Mouse (Mus musculus): Measurements from ENCODE around the gene Tysnd1. TPM values are rescaled to one million over a fixed set of nuclear protein-coding genes. Genes with fewer than 3 reads are reported as not detected.

Gene Tysnd1
- 10 to 100 TPM; 25.9 to 26.6 TPM for total RNA-seq (2021)

DNA sequence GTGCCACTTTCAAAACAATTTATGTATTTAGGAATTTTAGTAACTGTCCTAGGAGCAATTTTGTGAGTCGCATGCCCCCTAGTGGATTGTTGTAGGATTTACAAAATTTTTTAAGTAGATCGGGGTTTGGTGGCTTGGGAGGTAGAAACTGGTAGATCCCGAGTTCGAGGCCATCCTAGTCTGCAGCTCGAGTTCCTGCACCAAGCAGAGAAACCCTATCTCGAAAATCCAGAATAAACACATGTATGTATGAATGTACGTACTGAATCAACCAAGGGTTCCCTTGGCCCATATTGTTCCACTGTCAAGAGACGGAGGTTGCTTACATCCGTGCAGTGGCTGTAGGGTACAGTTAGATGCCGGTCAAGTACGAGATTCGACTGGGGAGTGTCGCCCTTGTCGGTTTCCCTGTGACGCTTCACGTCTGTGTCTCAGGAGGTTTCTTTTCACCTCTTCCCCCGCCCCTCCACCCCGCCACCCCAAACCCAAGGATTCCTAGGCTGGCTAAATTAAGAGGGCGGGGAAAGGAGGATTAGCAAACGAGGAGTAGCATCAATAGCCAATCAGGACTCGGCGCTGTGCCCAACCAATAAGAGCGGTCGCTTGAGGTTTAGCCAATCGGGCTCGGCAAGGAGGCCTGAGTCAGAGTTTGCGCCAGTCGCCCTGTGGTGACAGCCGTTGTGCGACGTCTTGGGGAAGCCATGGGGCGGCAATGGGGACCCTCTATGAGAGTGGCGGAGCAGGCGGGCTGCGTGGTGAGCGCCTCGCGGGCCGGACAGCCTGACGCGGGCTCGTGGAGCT is at the start of gene Tysnd1:
Gene Tysnd1, plus strand, starts transcription at position 645 of the 801 bp plus-strand sequence.
- DNase-seq = peak; percentile 98 to 99
- intact Hi-C loops (cut with DNase I) = no loop called here

DNA sequence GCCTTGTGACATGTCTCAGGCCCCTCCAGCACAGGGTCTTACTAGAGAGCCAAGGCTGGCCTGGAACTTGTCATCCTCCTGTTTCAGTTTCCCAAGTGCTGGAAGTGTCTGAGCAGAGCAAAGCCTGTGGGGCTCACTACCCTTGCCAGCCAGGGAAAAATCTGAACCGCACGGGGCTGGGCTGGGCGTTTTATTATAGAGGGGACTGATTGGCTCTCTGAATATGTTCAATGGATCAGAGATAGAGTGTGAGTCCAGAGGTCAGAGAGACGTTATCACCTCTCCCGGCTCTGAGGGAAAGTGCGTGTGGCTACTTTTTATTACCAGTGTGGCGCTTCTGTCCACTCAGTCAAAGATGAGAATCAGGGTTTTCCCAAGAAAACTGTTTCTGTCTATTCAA is 48.8 kb upstream of the Tysnd1 start:
- intact Hi-C loops (cut with DNase I) = loop anchor here (5.0 kb wide), 1 partner anchor 169 kb away; the partner anchor contains the start of gene Lrrc20
- DNase-seq = no peak

DNA sequence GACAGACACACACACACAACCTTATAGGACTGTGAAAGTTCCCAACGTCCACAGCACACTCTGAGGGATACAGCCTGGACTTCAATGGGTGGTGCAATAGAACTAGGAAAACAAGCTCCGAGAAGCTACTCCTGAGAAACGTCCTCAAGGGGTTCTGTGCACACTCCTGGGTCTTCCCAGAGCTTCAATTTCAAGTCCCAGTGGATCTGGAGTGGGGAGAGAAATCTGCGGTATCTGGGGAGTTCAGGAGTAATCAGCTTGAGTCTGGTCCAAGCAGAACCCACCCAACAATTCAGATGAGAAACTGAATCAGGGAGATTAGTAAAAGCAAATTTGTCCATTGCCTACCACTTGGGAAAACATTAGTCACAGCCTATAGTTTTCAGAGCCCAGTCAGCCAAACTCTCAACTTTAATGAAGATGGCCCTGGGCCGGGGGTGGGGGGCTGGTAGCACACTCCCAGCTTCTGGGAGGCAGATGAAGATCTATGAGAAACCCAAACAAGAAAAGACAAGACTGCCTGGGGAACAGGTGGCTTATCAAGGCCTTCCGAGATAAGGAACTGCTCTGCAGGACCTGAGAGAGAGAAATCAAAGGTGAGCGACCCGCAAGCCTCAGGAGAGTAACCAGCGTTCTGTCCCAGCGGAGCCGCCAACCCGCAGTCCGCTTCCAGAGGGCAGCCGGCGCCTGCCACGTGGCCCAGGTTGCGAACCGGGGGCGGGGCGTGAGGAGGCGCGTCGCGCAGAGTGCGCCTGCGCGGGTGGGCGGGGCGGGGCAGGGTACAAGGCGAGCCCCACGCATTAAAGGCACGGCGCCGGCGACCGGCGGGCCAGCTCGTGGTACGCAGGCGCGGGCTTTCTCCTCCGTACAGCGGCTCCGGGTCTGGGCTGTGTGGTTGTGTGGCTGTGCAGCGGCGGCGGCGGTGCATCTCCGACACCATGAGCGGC is 47.3 kb upstream of the Tysnd1 start, which contains the start of gene Ppa1:
Gene Ppa1, plus strand, starts transcription at position 763 of the 947 bp plus-strand sequence.
- intact Hi-C loops (cut with DNase I) = loop anchor here (5.0 kb wide), 1 partner anchor 171 kb away; the partner anchor contains the start of gene Lrrc20
- DNase-seq = peak; percentile 86 to 90

DNA sequence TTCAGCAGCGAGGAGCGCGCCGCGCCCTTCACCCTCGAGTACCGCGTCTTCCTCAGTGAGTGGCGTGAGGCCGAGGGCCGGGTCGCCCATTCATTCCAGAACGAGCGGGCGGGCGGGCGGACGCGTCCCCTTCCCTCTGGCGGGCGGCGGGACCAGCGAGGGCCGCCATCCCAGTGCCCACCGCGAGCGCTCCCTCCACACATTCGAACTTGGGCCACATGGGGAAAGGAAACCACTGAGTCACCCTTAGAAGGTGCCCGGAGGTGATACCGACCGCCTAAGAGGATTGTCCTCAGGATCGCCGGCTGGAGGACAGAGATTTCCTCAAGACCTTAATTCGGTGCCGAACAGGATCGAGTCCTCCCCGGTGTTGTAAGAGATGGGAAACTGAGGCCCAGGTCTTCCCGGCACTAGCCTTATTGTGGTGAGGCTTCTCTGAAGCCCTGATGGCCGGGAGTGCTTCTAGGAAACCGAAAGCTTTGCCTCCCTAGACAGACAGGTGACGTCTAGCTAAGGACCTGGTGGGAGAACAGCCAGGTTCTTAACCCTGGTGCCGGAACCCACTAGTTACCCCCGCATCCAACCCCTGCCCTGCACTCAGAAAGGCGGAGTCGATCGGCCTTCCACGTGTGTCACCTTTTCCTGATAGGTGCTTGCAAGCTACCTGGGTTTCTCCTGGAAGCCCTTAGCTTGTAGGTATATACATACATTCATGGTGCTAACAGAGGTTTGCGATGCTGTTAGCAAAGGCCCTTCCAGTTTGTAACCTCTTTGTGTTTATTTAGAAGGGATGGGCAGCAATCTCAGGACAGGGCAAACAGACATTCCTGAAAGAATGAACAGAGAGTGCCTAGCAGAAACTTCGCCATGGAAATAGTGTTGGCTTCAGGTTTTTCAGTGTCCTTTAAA is 46.3 kb upstream of the Tysnd1 start:
- intact Hi-C loops (cut with DNase I) = loop anchor here (5.0 kb wide), 1 partner anchor 172 kb away; the partner anchor contains the start of gene Lrrc20
- DNase-seq = no peak

DNA sequence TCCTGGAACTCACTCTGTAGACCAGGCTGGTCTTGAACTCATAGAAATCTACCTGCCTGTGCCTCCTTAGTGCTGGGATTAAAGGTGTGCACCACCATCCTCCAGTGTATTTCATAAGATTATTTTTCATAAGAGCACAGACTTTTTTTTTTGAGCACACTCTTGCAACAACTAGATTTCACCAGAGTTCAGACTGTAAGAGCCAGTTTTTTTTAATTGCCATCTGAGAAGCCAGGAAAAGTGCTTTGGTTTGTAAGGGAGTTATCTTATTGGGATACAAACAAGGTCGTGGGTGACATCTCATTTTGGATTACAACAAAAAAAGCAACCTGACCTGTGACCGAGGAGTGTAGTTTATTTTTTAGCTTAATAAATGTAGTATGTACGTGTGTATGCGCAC is 41.2 kb upstream of the Tysnd1 start:
- intact Hi-C loops (cut with DNase I) = no loop called here
- no peak for DNase-seq

DNA sequence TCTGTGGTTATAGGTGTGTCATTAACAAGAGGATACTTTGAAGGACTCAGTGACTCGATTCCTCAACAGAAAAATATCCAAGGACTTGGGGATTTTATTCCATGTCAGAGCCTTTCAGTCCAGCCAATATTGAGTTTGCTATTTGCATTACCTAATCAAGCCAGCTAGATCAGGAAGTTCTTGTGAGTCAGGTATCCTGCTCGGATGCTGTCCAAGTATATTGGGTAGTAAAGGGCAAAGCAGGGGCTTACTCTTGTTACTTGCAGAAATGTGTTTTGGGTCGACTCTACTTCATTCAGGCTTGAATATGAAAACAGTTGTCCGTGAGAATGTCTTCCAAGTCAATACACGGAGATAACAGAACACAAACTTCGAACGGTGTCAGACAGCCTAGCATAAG is 40.6 kb upstream of the Tysnd1 start:
- no peak for DNase-seq
- intact Hi-C loops (cut with DNase I) = loop anchor here (5.0 kb wide), 2 partner anchors 312 to 447 kb away; no protein-coding TSS in a partner anchor

DNA sequence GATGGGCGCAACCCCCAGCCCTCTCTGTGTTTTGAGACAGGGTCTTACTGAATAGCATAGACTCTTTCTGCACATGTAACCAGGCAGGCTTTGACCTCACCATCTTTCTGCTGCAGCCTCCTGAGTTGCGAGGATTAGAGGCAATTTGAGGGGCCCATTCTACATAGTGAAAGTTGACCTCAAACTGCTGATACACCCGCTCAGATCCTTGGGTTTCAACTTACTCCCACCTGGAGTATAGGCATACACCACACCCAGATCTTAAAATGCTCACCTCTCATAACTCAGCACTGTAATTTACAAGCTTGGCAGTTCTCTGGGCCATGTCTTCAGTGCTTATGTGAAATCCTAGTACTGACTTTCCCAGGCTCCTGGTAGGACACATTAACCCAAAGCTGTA is 40.1 kb upstream of the Tysnd1 start:
- DNase-seq = no peak
- intact Hi-C loops (cut with DNase I) = loop anchor here (5.0 kb wide), 2 partner anchors 313 to 448 kb away; no protein-coding TSS in a partner anchor

DNA sequence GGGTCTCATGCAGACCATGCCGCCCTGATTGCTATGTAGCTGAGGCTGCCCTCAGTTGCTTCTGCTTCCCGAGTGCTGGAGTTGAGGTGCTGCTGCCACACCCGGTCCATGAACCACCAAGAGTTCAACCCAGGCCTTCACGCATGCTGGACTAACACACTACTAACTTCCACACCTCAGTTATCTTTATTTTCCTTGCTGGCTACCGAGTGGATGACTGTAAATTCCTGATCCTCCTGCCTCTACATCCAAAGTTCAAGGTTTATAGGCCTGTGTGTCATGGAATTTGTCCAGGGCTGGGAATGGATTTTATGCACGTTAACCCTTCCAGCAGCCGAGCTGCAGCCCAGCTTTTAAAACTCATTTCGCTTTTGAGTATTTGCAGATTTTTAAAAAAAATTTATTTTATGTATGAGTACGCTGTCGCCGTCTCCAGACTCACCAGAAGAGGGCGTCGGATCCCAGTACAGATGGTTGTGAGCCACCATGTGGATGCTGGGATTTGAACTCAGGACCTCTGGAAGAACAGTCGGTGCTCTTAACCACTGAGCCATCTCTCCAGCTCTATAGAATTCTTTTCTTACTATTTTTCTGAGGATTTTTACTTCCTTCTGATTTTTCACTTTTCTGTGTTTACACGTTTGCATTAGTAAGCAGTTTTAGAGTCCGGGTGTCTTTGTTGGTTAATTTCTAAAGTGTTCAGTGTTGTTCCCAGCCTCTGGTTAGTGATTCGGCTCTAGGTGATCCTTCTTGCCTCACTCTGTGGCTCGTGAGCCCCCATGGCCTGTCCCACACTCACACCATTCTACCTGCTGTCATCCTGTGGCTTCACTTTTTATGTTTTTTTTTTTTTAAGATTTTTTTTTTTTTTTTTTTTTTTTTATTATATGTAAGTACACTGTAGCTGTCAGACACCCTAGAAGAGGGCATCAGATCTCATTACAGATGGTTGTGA is 38.1 kb upstream of the Tysnd1 start:
- intact Hi-C loops (cut with DNase I) = loop anchor here (2.0 to 5.0 kb wide), 3 partner anchors 164 to 450 kb away; no protein-coding TSS in a partner anchor
- DNase-seq = no peak

DNA sequence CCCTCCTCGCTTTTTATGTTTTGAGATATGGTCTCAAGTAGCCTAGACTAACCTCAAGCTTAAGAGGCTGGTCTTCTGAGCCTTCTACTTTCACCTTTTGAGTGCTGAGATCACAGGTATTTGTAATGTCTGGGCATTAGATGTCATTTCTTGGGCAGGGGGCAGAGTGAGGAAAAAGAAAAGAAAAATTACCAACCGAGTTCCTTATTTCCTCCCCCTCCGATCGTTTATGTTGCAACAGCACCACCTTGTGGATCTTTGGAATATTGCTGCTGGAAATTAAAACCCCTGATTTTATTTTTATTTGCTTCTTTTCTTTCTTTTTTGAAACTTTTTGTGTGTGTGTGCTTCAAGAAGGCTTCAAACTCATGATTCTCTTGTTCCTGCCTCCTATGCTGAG is 37.3 kb upstream of the Tysnd1 start:
- peak; percentile 27 to 69 for DNase-seq
- intact Hi-C loops (cut with DNase I) = loop anchor here (1.0 to 5.0 kb wide), 6 partner anchors 52 to 451 kb away; no protein-coding TSS in a partner anchor

DNA sequence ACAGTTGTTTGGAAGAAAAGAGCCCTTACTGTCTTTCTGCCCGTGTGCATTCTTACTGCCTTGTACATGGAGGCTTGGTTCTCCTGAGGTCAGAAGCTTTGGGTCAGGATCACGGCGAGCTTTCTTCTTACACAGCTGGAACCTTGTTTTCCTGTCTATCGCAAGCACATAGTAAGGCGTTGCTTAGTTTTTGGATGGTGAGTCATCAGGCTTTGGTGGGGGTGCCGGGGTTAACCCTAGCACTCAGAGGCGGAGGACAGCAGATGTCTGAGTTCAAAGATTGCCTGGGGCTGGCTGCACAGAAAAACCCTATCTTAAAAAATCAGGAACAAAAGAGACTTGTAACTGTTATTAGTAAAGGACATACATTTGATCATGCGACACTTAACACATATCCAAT is 33.4 kb upstream of the Tysnd1 start:
- intact Hi-C loops (cut with DNase I) = no loop called here
- peak in 1 of 2 experiments; percentile 36 for DNase-seq

DNA sequence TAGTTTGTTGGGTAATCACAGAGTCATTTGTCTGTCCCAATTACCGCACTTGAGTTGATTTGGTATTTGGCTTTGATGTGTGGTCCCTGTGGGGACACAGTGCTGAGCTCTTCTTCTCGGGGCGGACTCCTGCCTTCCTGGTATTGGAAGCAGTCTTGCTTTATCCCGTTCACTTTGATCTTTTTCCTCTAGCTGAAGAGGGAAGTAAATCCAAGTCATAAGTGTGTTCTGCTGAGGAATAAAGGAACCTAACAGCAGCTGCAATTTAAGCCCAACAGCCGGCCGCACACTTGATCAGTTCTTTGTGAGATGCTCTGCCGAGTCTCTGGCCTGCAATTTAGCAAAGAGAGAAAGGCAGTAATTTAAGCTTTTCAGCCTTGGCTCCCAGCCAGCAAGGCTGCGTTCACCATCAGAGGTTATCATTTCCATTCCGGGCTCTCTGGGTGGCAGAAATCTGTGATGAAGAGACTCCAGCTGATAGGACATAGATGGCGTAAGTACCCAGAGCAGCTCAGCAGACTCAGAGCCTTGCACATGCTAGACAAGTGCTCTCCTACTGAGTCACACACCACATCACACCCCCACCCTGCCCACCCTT is 32.8 kb upstream of the Tysnd1 start:
- intact Hi-C loops (cut with DNase I) = no loop called here
- no peak for DNase-seq

DNA sequence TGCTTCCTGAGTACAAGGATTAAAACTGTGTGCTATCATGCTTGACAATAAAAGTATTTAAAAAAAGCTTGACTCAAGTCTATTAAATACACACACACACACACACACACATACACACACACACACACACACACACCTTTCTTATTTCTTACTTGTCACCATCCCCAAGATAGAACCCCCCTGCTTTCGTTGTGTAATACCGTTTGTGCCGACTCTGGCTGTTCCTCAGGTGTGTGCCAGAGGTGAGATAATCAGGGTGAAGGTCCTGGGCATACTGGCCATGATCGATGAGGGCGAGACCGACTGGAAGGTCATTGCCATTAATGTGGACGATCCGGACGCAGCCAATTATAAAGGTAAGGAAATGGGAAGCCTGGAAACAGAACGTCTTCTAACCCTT is 30.2 kb upstream of the Tysnd1 start:
- intact Hi-C loops (cut with DNase I) = no loop called here
- no peak for DNase-seq

DNA sequence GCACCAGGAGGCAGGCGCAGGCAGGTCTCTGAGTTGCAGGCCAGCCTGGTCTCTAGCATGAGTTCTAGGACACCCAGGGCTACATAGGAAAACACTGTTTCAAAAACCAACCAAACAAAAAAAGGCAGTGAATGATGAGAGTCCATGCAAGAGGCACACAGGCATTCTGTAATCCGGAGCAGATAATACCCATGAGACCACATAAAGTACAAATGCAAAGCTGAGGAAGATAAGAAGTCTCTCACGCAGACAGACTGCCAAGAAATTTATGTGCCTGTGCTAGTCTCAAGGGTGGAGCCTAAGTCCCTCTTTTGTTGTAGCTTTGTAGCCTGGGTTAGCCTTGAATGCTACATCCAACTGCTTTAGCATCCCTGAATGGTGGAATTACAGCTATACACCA is 29.7 kb upstream of the Tysnd1 start:
- intact Hi-C loops (cut with DNase I) = no loop called here
- no peak for DNase-seq

DNA sequence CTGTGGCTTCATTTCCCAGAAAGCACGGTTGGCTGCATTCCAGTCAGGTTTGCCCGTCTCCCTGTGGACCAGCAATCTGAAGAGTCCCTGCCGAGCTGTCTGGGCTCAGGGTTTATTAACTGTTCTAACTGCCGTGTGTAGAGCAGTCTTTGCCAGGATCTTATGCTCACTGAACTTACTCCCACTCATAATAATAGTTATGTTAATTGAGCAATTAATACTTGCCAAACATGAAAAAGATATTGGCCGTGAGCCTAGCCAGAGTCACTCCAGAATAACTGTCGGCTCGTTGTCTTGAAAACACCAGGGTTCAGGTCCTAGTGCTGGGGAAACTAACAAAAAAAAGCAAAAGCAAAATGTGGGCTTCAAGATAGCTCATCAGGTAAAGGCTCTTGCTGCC is 26.0 kb upstream of the Tysnd1 start:
- DNase-seq = no peak

DNA sequence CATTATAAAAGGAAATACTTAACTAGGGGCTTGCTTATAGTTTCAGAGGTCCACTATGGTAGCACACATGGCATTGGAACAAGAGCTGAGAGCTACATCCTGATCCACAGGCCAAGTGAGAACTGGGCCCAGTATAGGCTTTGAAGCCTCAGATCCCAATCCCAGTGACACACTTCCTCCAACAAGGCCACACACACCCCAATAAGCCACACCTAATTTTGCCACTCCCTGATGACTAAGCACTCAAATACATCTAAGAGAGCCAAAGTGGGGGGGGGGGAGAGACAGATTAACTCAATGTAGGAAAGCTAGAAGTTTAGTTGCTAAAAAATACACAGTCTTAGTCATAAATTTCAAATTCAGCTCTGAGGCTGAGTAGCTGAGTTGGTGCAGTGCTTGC is 25.4 kb upstream of the Tysnd1 start:
- intact Hi-C loops (cut with DNase I) = no loop called here
- DNase-seq = no peak

More for the DNA sequence above, 26.0 kb upstream of the Tysnd1 start:
- intact Hi-C loops (cut with DNase I) = no loop called here

DNA sequence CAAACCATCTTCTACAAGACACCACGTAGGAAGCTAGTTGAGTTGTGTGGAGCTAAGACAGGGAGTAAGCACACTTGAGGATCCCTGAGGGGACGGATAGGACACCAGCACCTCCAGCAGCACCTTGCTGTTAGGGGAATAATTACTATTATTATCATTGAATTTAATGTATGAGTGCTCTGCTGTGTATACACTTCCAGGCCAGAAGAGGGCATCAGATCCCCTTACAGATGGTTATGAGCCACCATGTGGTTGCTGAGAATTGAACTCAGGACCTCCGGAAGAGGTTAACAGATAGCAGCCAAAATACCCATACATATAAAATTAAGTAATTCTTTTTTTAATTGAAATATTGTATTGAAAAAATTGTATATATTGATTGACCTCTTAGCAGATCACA is 24.6 kb upstream of the Tysnd1 start:
- intact Hi-C loops (cut with DNase I) = no loop called here
- no peak for DNase-seq

DNA sequence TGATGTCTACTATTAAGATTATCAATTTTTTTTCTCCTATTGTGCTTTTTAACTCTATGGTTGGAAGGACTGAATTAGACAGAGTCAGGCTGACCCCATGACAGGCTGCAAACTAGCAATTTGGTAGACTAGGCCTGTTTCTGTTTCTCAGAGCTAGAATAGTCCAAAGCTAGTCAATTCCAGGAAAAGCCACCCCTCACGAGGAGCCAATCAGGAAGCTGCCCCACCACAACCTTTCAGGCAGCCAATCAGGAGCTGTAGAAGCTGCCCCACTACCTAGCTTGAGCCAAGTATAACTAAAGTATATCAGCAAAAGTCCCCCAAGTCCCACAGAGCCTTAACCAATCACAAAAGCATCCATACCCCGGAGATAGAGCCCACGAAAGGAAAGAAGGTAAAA is 19.4 kb upstream of the Tysnd1 start:
- intact Hi-C loops (cut with DNase I) = no loop called here
- DNase-seq = no peak

DNA sequence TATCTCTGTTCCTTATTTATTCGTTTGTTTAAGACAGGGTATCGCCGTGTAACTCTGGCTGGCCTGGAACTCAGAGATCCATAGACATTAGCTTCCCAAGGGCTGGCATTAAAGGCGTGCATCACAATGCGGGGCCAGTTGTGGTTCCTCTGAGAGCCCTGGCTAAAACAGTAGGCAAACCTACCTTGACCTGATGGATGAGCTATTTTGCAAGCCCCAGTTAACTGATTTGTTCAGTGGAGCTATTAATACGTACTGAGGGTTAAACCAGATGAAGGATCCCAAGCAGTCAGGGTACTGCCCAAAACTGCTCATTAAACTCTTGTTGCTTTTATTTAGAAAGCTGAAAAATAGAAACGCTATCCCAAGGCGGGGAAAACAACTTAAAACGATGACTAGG is 15.8 kb upstream of the Tysnd1 start:
- intact Hi-C loops (cut with DNase I) = no loop called here

More for the DNA sequence above, 15.8 kb upstream of the Tysnd1 start:
- no peak for DNase-seq
